Mouse (Mus musculus): ENCODE data around the gene Bckdk. TPM values are rescaled to one million over a fixed set of nuclear protein-coding genes. Genes with fewer than 3 reads are reported as not detected.
"Not testable (repeated sequence)": the region's sequence is repeated elsewhere in the genome, so short reads cannot be mapped to it uniquely, and the experiment has no call there.

Bckdk gene
- polyA plus RNA-seq, 1 experiment, result 57.3 TPM

DNA sequence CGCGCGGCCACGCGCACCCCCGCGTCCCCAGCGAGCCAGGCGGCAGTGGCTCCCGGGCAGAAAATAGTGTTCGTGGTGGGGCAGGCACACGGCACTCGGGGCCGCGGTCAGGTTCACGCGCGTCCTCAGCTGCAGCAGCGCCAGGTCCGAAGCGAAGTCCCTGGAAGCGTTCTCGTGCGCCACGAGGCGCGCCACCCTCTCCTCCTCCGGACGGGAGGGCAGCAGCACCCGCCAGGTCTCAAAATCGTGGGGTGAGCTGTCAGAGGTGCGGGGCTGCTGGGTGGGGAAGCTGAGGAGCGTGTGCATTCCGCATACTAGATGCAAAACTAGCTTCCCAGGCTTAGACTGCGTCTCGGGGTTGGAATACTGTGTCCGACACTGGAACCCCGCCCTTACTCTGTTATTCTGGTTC, 31.9 kb downstream of the Bckdk start:
- Histone ChIP-seq H3K4me1 (ENCODE audit: control insufficient read depth, insufficient read depth, low read length) (peaks cover 15% of the 10 kb centered on the region), H3K27ac (ENCODE audit: insufficient read depth, low read length) (no peak overlapping the region), H3K4me3 (ENCODE audit: insufficient read depth, low read length) (peak overlapping the region; percentile 51)
- TF ChIP-seq CTCF (IDR thresholded peaks at IDR 0.05; ENCODE audit: borderline replicate concordance, insufficient read depth, low read length), result no peak

DNA sequence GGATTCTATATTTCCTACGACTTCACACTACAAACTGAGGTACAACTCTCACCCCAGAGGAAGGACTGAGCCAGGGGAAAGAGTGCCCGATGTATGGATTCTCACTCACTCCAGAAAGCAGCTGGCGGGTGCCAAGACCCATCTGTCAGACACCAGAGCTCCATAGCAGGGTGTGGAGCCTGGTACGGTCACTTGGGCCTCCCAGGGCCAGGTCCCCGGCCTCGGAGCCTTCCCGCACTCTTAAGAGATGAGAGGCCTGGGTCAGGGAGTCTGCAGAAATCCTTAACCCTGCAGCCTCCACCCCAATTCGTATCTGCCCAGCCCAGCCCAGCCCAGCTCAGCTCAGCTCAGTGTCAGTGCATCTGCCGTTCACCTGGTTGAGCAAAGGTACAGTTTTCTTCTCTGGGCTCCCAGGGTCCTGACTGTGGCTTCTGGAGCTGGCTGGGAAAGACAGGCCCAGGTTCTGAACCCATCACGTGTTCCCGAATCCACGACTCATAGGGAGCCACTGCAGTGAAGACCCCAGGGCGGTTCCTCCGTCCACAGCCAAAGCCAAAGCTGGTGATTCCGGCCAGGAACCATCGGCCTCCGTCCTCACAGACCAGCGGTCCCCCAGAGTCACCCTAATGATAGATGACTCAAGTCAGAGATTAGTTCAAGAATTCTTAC, 32.5 kb downstream of the Bckdk start:
- TF ChIP-seq CTCF (IDR thresholded peaks at IDR 0.05; ENCODE audit: borderline replicate concordance, insufficient read depth, low read length), result no peak
- no peak for TF ChIP-seq POLR2A (IDR thresholded peaks at IDR 0.05; ENCODE audit: low read depth, low read length)
- Histone ChIP-seq H3K27ac (ENCODE audit: insufficient read depth, low read length) (no peak overlapping the region), H3K4me3 (ENCODE audit: insufficient read depth, low read length) (peak overlapping the region; percentile 51), H3K4me1 (ENCODE audit: control insufficient read depth, insufficient read depth, low read length) (peaks cover 12% of the 10 kb centered on the region)

- not testable (repeated sequence) for H3K4me3 ChIP-seq (ENCODE audit: insufficient read depth, low read length); H3K27ac ChIP-seq (ENCODE audit: insufficient read depth, low read length); H3K4me1 ChIP-seq (ENCODE audit: control insufficient read depth, insufficient read depth, low read length)
These were observed 38.2 kb downstream of the Bckdk start for GRCm38 (mm10) chr7:127942097-127942496.

GRCm38 (mm10) chr7:127944614-127945013, 40.7 kb downstream of the Bckdk start:
- H3K27ac ChIP-seq (ENCODE audit: insufficient read depth, low read length), result no peak overlapping the region
- no peak overlapping the region for H3K4me3 ChIP-seq (ENCODE audit: insufficient read depth, low read length)
- no peaks in the 10 kb centered on the region; the same call in 1 of the 2 replicates for H3K4me1 ChIP-seq (ENCODE audit: control insufficient read depth, insufficient read depth, low read length)
- TF ChIP-seq CTCF (IDR thresholded peaks at IDR 0.05; ENCODE audit: borderline replicate concordance, insufficient read depth, low read length), result no peak
- peak; percentile 31; the same call in 1 of the 2 replicates for TF ChIP-seq POLR2A (IDR thresholded peaks at IDR 0.05; ENCODE audit: low read depth, low read length)

DNA sequence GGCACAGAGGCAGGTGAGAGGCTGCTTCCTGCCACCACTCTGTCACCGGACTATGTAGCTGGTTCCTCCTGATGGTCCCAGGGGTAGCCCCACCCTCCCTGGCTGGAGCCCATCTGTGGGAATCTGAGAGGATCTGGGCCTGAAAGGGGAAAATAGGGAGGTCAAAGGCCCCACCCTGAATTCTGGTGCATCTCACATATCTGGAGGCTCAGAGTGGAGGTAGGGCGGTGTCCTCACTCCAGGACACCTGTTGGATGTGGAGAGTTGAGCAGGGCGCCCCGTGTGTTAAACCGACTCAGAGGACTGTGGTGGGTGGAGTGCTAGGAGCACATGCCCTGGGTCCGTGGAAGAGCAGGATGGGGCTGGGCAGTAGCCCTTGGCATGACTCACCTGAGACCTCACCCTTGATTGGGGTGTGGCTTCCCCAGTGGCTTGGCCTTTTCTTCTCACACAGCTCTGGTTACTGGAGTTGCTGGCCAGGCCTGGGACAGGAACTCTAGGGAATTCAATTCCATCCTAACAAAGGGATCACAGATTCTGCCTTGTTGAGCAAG, 42.7 kb downstream of the Bckdk start, which contains the start of gene Prss36:
TSS of gene Prss36 (minus strand) at position 256 of the 554 bp plus-strand sequence.
- Histone ChIP-seq H3K4me3 (ENCODE audit: insufficient read depth, low read length) (no peak within 1 kb of the TSS), H3K27ac (ENCODE audit: insufficient read depth, low read length) (no peak within 1 kb of the TSS), H3K4me1 (ENCODE audit: control insufficient read depth, insufficient read depth, low read length) (no peaks in the 10 kb centered on the region; the same call in 1 of the 2 replicates)
- TF ChIP-seq POLR2A (IDR thresholded peaks at IDR 0.05; ENCODE audit: low read depth, low read length) (no peak), CTCF (IDR thresholded peaks at IDR 0.05; ENCODE audit: borderline replicate concordance, insufficient read depth, low read length) (no peak)

DNA sequence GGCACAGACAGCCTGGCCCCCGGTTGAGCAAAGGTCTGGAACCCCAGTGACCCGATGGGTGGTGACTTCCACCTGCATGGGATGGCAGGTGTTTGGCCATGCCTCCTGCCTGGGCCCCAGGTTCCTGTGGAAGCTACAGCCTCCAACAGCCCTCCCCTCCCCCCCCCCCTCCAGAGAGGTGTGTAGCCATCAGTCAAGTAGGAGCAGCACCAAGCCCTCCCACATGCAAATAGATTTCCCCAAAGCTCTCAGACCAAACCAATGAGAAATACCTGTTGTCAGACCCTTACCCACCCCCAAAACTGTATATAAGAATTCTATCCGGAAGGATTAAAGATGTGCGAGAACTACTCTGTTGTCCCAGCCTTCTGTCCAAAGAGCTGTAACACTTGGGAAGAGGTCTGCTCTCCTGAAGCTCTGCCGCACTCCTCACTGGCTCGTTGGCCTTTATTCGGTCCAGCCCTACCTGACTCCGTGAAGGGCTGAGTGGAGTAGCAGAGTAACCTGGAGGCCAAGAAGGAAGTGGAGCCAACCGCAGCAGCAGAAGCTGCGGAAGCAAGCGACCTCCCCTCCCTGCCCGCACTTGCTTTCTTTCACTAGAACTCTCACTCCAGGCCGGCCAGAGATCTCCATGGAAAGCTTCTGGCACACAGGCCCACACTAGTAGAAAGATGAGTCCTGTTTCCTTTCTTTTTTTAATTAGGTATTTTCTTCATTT, 49.1 kb downstream of the Bckdk start:
- Histone ChIP-seq H3K27ac (ENCODE audit: insufficient read depth, low read length) (no peak overlapping the region), H3K4me1 (ENCODE audit: control insufficient read depth, insufficient read depth, low read length) (no peaks in the 10 kb centered on the region), H3K4me3 (ENCODE audit: insufficient read depth, low read length) (no peak overlapping the region)
- TF ChIP-seq POLR2A (IDR thresholded peaks at IDR 0.05; ENCODE audit: low read depth, low read length), result no peak
- TF ChIP-seq CTCF (IDR thresholded peaks at IDR 0.05; ENCODE audit: borderline replicate concordance, insufficient read depth, low read length), result no peak

- no peak for TF ChIP-seq POLR2A (IDR thresholded peaks at IDR 0.05; ENCODE audit: low read depth, low read length)
- no peak for TF ChIP-seq CTCF (IDR thresholded peaks at IDR 0.05; ENCODE audit: borderline replicate concordance, insufficient read depth, low read length)
- Histone ChIP-seq H3K4me1 (ENCODE audit: control insufficient read depth, insufficient read depth, low read length) (no peaks in the 10 kb centered on the region), H3K27ac (ENCODE audit: insufficient read depth, low read length) (no peak overlapping the region), H3K4me3 (ENCODE audit: insufficient read depth, low read length) (no peak overlapping the region)
These were observed 55.5 kb downstream of the Bckdk start for GRCm38 (mm10) chr7:127959364-127959763.

Other genes with a start within 250 kb of the Bckdk start
- gene Bcl7c, start 195.1 kb upstream of the Bckdk start, polyA plus RNA-seq (2011; ENCODE audit: insufficient read length, low read depth, missing spikeins), result 53.2 and 57.0 TPM in 2 replicates
- gene Ctf1, start 191.3 kb upstream of the Bckdk start, polyA plus RNA-seq (2011; ENCODE audit: insufficient read length, low read depth, missing spikeins), result 14.9 and 27.8 TPM in 2 replicates
- not detected in 2 replicates for gene Ctf2, start 171.9 kb upstream of the Bckdk start, polyA plus RNA-seq (2011; ENCODE audit: insufficient read length, low read depth, missing spikeins)
- 16.0 and 17.8 TPM in 2 replicates for gene Fbxl19, start 159.5 kb upstream of the Bckdk start, polyA plus RNA-seq (2011; ENCODE audit: insufficient read length, low read depth, missing spikeins)
- gene Orai3, start 134.3 kb upstream of the Bckdk start, polyA plus RNA-seq (2011; ENCODE audit: insufficient read length, low read depth, missing spikeins), result 19.8 and 23.3 TPM in 2 replicates
- 29.3 and 33.8 TPM in 2 replicates for gene Setd1a, start 127.4 kb upstream of the Bckdk start, polyA plus RNA-seq (2011; ENCODE audit: insufficient read length, low read depth, missing spikeins)
- not detected in 2 replicates for gene Gm49388, start 118.5 kb upstream of the Bckdk start, polyA plus RNA-seq (2011; ENCODE audit: insufficient read length, low read depth, missing spikeins)
- 8.0 and 9.4 TPM in 2 replicates for gene Hsd3b7, start 103.5 kb upstream of the Bckdk start, polyA plus RNA-seq (2011; ENCODE audit: insufficient read length, low read depth, missing spikeins)
- 70.3 and 90.0 TPM in 2 replicates for gene Stx4a, start 79.8 kb upstream of the Bckdk start, polyA plus RNA-seq (2011; ENCODE audit: insufficient read length, low read depth, missing spikeins)
- gene Stx1b, start 79.5 kb upstream of the Bckdk start, polyA plus RNA-seq (2011; ENCODE audit: insufficient read length, low read depth, missing spikeins), result 1.8 and 4.4 TPM in 2 replicates
- gene Zfp646, start 27.9 kb upstream of the Bckdk start, polyA plus RNA-seq (2011; ENCODE audit: insufficient read length, low read depth, missing spikeins), result 18.4 and 20.1 TPM in 2 replicates
- gene Zfp668, start 27.3 kb upstream of the Bckdk start, polyA plus RNA-seq (2011; ENCODE audit: insufficient read length, low read depth, missing spikeins), result 8.9 and 15.6 TPM in 2 replicates
- gene Prss53, start 13.1 kb upstream of the Bckdk start, polyA plus RNA-seq (2011; ENCODE audit: insufficient read length, low read depth, missing spikeins), result 0.65 and 0.77 TPM in 2 replicates
- gene Gm21974, start 8.6 kb upstream of the Bckdk start, polyA plus RNA-seq (2011; ENCODE audit: insufficient read length, low read depth, missing spikeins), result not detected in 2 replicates
- gene Vkorc1, start 8.5 kb upstream of the Bckdk start, polyA plus RNA-seq (2011; ENCODE audit: insufficient read length, low read depth, missing spikeins), result 107 and 146 TPM in 2 replicates
- gene Kat8, start 8.4 kb downstream of the Bckdk start, polyA plus RNA-seq (2011; ENCODE audit: insufficient read length, low read depth, missing spikeins), result 19.8 and 24.5 TPM in 2 replicates
- gene Prss8, start 26.0 kb downstream of the Bckdk start, polyA plus RNA-seq (2011; ENCODE audit: insufficient read length, low read depth, missing spikeins), result not detected in 2 replicates
- gene Prss36, start 42.6 kb downstream of the Bckdk start, polyA plus RNA-seq (2011; ENCODE audit: insufficient read length, low read depth, missing spikeins), result 6.8 and 7.1 TPM in 2 replicates
- gene Fus, start 63.4 kb downstream of the Bckdk start, polyA plus RNA-seq (2011; ENCODE audit: insufficient read length, low read depth, missing spikeins), result 861 and 978 TPM in 2 replicates
- gene Pycard, start 89.8 kb downstream of the Bckdk start, polyA plus RNA-seq (2011; ENCODE audit: insufficient read length, low read depth, missing spikeins), result 1.0 and 1.5 TPM in 2 replicates
- not detected in 2 replicates for gene Trim72, start 99.9 kb downstream of the Bckdk start, polyA plus RNA-seq (2011; ENCODE audit: insufficient read length, low read depth, missing spikeins)
- gene Itgam, start 158.6 kb downstream of the Bckdk start, polyA plus RNA-seq (2011; ENCODE audit: insufficient read length, low read depth, missing spikeins), result 0.20 and 1.8 TPM in 2 replicates
- gene Gm49368, start 158.6 kb downstream of the Bckdk start, polyA plus RNA-seq (2011; ENCODE audit: insufficient read length, low read depth, missing spikeins), result 0.11 TPM in 1 of 2 replicates, not detected in the other
- not detected in 2 replicates for gene Itgax, start 225.5 kb downstream of the Bckdk start, polyA plus RNA-seq (2011; ENCODE audit: insufficient read length, low read depth, missing spikeins)

All from embryonic fibroblast, embryonic 13.5 days (primary cell).